Mouse (Mus musculus) embryo, embryonic 9.5 days (tissue): ENCODE measurements around the gene Dffa.
"Not testable (repeated sequence)": the region's sequence is repeated elsewhere in the genome, so short reads cannot be mapped to it uniquely, and the experiment has no call there.

Experiments used
- DNase-seq: peaks from one replicate; pipeline ENCODE4 v3.0.0-alpha.2; 2017; ENCODE audit errors: extremely low spot score

Dffa gene

DNA sequence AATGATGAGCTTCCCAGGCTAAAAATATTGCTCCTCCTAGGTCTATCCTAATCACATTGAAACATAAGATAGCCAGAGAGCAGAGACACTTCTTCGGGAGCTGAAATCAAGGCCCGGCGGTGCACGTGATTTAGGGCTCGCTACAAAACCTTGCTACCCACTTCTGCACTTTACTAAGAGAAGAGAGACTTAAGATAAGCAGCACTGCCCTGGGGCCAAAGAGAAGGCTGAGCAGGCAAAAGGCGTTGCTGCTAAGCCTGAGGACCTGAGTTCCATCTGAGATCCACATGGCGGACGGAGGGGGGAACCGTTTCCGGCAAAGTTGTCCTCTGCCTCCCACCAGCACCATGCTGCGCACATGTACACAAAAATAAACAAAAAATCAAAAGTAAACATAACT is 5.4 kb upstream of the Dffa start:
- peak; percentile 11 for DNase-seq

DNA sequence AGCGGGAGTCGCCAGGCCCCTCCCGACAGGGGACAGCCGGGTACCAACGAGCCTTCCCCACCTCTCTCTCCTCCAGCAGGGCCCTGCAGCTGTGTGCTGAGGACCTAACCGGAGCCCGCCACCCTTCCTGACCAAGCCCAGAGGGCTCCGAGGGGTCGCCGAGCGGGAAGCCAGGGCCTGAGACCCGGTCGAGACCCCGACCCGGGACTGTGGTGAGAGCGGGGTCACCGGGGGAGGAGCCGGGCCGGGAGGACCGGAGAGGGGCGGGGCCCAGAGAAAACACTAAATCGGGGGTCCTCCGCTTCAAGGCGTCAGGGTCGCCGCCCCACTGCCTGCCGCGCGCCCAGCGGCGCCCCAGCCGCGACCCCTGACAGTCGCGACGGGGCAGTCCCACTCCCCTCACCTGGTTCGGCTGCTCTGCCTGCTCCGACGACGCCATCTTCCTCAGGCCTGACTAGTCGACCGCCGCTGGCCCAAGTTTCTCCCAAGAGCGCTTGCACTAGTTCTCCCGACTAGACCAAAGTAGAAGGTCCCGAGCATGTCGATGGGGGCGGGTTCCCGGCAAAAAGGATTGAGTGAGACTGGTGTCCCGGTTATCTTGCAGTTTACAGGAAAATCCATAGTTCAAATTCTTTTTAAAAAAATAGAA is 4.5 kb upstream of the Dffa start, which contains the start of gene Pex14:
Gene Pex14, minus strand, starts transcription at position 508 of the 649 bp plus-strand sequence.
- DNase-seq = peak; percentile 91

DNA sequence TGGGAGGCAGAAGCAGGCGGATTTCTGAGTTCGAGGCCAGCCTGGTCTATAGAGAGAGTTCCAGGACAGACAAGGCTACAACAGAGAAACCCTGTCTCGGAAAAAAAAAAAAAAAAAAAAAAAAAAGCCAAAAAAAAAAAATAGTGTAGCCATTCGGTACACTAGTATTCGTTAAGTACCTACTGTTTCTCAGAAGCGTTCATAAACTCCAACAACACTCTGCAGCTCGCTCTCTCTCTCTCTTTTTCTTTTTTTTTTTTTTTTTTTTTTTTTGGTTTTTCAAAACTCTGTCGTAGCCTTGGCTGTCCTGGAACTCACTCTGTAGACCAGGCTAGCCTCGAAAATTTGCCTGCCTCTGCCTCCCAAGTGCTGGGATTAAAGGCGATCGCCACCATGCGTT is 3.5 kb upstream of the Dffa start:
- not testable (repeated sequence) for DNase-seq

DNA sequence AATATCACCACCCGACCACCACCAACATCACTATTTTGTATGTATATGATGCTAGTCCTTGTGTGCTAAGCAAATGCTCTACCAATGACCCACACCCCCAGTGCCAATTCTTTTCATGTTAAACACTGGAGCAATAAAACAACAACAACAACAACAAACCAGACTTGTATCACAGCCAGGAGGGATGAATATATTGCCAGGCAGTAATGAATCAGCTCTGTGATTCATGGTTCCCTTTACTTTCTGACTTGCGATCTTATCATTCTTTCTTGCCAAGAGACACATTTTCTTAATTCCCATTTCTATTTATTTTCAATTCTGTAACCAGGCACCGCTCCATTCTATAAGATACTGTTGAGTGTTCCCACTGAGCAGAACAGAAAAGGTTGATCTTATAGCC is 2.5 kb upstream of the Dffa start:
- no peak for DNase-seq

DNA sequence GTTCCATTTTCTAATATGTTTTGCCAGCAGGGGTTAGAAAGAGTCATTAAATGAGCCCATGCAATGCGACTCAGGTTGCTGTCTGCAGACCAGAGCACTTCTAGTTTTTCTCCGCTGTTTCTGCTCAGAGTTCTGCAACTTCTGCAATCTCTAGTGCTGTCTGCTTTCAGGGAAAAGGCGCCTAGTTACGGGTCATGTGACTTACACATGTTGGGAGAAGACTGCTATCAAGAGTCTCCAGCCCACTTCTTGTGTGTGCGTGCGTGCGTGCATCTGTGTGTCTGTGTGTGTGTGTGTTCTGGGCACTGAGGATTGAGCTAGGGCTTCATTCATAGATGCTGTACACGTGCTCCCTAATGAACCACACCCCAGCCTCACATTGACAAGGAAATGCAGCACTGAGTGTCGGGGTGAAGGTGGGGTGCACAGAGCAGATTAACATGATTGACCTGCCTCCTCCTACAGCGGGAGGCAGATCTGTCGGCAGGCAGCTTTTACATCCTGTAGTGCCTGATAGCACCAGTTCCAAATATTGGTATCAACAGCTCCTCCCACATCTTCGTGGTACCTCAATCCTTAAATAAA is 16.1 kb downstream of the Dffa start:
- not testable (repeated sequence) for DNase-seq

DNA sequence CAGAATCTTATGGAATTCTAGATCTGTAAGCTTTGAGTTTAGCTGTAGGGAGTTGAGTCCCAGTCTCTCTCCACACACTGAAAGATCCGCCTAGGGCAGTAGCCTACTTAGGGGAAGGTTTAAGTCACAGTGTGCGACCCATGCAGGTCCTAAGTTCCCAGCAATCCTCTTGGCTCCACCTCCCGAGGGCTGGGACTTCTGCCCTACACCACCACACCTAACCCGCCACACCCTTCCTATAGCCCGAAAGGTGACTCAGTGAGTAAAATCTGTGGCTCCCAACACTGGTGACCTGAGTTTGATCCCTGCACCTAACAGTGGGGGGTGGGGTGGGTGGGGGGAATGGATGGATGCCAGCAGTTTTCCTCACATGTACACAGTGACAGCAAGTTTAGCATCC is 19.5 kb downstream of the Dffa start:
- DNase-seq = no peak

DNA sequence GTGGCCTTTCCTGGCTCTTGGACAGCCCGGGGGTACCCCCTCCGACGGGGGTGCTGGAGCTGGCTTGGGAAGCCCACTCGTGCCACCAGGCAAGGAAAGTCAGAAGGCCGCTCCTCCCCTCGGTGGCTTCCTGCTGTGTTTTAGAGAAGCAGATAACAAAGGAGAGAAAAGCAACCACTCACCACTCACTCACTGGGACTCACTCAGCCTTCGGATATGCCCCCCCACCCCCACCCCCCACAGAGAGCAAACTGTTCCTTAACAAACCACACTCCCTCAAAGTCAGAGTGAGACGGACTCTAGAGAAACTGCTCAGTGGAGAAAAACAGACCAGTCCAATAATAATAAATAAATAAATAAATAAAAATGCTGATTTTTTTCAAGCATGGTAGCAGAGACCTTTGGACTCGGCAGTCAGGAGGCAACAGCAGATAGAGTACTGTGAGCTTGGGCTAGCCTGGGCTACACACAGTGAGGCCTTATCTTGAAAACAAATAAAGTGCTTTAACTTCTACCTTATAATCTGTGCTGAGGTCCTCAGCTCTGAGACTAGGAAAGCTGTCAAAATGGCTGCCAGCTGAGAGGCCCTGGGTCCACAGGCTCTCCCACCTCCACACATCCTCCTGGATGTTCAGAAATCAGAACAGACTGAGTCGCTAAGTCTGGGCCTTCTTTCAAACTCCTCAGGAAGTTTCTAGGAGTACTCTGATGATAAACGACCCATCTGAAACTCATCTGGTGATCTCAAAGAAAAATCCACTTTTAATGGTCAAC is 21.6 kb downstream of the Dffa start:
- DNase-seq = no peak

DNA sequence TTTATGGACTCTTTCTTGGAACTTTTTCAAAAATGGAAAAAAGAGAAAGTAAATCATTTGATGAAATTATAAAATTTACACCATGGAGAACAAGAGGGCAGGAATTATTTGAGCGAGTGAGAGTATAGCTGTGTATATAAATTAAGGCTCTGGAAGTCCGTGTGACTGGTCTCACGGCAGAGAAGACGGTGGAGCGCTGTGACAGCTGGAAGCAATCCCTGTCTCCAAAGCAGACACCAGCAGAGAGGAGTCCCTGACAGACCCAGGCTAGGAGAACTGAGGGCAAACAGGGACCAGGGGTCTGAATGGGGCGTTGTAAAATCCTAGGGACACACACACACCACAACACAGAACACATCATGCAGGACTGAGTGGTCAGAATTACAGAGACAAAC is 22.2 kb downstream of the Dffa start:
- no peak for DNase-seq

DNA sequence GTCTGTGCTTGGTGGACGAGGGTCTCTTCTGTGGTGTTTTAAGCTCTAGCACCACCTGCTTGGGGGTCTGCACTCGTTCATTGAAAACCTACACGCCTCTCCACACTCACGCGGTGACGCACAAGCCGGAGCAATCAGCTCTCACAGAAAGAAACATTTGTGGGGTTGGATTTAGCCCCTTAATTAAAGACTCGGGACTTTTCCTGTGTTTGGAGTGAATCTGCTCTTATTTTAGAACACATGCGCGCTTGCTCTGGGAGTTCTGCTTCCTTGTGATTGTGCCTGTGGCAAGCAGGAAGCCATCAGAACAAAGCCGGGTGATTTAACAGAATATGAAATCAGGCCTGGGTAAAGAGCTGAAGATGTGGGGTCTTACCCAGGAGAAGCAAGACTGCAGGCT is 22.7 kb downstream of the Dffa start, which contains the start of gene Cort:
Gene Cort, minus strand, starts transcription at position 101 of the 400 bp plus-strand sequence.
- no peak for DNase-seq

DNA sequence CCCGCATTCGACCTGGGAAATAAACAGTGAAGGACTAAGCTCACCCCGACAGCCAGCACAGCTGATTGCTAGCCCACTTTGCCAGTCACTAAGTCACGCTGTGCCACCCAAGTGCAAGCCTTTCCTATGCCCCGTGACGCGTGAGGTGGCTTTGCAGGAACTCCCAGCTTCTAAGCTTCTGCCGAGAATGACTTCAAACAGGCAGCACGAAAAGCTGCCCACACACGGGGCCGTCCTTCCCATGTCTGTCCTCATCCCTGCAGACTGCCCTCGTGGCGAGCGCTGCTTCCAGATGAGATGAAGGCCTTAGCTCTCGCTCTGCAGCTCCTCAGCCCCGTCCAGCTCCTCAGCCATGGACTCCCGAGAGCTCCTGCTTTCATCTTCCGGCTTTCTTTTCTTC is 24.5 kb downstream of the Dffa start:
- no peak for DNase-seq

DNA sequence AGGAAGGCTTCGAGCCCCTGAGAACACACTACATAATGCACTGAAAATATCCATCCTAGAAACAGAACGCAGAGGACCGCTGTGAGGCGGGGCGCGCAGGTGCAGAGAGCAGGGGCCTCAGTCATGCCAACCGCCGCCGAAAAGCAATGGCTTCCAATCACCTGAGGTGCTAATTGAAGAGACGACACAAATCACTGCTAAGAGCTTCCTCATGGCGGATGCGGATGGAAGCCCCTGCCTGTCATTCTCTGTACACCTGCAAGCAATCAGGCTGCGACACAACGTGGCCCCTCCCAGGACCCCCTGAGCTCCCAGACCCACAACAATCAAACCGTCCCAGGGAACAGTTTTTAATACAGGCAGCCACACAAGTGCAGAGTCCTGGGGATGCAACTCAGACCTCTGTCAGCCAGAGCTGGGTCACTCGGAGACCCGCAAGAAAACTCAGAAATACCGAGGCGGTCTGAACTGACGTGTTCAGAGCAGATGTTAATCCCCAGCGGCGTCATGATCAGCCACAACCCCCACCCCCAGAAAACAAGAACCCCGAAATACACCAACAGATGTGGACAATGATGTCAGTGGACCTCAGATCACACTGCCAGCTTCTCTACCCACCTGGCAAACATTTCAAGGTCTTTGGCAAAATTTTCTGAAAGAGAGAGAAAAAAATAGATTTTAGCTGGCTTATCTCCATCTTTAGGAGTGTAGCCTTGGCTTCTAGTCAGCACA is 27.2 kb downstream of the Dffa start:
- no peak for DNase-seq

DNA sequence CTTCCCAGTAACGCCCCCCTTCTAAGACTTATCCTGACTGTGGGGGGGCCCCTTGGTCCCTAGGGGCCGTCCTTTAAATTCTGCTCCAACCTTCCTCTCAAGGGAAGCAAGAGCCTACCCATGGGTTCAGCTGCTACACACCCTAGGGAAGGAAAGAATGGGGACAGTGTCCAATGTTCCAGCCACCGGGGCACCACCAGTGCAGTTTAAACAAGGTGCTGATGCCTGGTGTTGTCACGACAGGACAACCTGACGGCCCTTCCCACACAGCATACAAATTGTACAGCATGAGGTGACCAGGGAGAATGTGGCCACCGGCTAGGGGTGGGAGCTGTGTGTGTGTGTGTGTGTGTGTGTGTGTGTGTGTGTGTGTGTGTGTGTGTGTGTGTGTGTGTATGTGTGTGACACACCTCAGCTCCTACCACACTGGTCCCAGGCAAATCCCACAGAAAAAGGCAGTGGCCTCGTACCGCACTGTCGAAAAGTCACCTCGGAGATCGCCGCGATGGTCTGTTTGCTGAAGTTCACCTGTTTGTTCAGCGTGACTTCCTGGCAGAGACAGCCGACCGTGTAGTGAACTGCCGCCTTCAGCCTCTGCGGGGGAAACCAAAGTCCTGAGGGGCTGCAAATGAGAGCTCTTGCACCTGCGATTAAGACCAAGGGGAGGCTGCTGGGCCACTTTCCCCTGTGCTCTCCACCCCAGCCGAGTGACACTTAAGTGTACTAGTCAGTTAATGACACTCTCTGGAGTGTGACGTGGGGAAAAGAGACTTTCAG is 28.0 kb downstream of the Dffa start:
- no peak for DNase-seq

DNA sequence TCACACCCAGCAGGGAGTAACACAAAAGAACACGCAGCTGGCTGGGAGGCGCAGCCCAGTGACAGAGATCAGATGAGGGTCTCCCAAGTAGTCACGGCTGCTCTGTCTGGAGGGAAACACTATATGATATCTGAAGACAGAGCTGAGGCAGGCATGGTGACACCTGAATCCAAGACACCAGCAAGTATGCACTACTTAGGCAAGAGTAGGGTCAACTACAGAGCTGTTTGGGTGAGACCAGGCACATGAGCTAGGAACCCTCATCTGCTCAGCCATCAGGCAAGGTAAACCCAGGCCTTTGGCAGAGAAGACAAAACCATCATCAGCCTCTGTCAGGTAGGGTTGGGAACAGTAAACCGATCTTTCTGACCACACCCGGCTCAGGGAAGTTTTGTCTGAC is 29.4 kb downstream of the Dffa start:
- no peak for DNase-seq

DNA sequence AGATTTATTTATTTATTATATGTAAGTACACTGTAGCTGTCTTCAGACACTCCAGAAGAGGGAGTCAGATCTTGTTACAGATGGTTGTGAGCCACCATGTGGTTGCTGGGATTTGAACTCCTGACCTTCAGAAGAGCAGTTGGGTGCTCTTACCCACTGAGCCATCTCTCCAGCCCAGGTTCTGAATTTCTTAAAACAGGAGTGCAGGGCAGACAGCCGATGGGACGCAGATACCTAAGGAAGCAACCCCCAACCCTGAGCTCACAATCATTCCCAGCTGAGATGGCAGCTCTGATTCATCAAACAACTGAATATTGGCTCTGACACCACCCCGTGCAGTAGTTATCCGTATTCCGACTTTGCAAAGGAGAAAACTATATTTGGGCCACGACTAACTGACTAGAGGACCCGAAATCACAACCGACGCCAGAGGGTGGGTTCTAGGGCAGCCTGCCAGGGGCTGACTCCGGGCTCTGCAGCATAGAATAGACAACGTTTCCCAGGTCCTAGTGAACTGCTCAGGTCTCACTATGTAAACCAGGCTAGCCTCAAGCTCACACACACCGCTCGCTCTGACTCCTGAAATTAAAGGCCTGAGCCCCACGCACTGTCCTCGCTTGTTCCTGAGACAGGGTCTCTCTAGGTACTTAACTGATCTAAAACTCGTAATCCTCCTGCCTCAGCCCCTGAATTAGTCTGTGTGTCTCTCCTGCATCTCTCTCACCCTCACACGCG is 32.3 kb downstream of the Dffa start:
- no peak for DNase-seq

DNA sequence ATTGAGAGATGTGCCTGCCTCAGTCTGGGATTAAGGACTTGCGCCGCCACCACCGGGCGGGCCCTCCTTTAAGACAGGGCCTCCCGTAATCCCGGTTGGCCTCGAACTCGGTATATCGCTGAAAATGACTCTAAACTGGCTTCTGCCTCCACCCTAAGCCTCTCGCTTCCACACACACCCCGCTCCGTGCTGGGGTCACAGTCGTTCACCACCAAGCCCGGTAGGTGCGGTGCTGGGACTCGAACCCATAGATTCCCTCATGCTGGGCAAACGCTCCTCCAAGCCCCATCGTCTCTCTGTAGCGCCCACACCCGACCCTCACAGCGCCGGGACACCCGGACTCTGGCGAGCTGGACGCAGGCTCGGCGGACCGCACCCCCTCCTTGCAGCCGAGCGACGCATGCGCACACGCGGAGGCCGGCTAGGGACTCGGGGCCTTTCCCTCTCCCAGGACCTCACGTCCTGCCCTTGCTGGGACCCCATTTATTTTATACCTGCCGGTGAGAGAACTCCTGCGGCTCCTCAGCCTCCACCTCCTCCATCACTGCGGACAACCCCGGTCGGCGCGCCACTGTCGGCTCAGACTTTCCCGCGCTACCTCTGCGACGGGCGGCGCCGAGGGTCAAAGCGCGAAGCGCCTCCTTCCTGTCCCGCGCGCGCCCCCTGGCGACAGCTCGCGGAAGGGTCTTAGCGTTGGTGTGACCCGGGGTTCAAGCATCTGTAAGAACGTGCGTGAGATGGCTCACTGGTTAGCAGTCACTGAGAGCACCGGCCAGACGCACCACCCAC is 33.2 kb downstream of the Dffa start, which contains the start of gene Cenps:
Gene Cenps, minus strand, starts transcription at position 648 of the 789 bp plus-strand sequence.
- DNase-seq = peak; percentile 98

DNA sequence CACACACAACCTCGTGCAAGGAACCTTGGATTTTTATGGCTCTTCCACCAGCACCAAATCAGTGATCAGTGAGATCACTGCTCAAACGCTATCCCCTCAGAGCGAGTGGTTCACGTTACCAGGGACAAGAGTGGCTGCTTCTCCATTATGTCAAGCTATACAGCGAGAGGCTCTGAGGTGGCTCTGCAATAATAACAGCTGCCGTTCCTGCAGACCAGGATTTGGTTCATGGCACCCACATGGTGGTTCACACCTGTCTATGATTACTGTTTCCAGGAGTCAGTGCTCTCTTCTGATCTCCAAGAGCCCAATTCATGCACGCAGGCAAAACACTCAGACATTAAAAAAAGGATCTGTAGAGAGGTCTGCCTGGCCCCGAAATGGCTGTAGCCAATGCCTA is 34.6 kb downstream of the Dffa start:
- no peak for DNase-seq

DNA sequence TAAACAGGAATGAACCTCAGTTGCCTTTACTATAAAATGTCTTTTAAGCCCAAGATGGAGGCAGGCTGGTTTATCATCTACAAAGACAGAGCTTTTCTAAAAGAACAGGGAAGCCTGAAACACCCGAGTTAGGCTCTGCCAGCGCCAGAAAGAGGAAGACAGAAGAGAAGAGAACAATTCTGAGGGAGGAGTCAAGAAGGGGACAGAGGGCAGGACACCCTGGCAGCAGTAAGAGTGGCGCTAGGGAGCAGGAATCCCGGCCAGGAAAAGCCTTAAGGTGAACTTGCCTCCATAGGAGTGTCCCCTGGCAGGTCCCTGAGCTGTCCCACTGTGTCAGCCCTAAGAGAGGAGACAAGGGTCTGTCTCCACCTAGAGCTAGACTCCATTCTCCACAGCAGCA is 39.6 kb downstream of the Dffa start:
- DNase-seq = no peak

DNA sequence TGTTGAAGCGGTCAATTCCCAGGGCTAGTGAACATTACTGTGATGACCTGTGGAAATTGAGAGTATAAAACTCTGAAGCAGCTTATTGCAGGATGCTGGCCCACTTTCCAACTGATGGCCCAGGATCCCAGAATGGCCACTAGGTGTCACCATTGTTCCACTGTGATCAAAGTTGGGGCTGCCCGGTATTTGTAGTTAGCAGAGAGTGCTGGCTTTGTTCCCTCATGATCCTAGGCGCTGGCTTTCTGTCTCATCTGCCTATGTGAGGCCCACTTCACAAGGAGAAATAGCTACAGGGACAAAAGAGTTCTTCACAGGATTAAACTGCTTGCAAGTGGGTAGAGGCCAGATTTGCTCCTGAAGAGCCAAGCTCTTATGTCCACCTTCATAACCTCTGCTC is 40.5 kb downstream of the Dffa start:
- DNase-seq = peak; percentile 86

DNA sequence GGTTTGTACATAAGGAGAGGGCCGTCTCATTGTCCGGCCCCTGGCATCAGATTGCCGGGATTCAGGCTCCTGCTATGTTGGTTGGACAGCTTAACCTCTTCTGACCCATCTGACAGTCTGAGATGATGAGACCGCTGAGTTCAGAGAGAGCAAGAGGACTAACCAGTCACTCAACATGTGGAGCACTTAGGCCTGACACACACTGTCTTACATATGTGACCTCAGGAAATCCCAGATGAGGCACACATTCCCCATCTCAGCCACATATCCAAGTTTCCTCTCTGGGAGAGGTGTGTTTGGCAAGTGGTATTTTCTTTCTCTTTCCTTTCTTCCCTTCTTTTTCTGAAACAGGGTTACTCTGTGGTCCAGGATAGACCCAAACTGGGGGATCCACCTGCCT is 41.2 kb downstream of the Dffa start:
- DNase-seq = no peak

DNA sequence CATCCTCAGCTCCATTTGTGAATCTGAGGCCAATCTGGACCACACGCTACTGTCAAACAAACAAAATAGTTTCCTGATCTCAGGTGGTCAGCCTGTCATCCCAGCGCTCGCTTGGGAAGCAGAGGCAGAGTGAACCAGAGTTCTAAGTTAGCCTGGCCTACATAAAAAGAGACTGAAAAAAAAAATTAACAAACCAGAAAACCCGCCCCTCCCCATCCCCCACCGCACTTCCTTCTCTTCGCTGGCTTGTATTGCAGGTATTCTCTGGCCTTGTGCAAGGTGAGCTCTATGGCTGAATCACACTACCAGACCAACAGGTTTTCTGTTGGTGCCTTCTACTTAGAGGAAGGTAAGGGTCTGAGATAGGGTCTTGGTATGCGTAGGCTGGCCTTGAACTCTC is 43.6 kb downstream of the Dffa start:
- no peak for DNase-seq
